25 mouse cellular contexts compared by ENCODE assay signal in genomic region chr2:26230253-26230652, GRCm38 (mm10). TPM values are rescaled to one million over a fixed set of nuclear protein-coding genes. Genes with fewer than 3 reads are reported as not detected.
A peak's percentile ranks its signal among the peaks of the same experiment; 100 is the strongest.
DNase-seq lines count a peak whose midpoint lies in the region; ATAC-seq and TF ChIP-seq lines count a peak whose summit lies in the region.
"Had no signal": no experiment of that assay in that cellular context is flagged by ENCODE, and none has a peak within 500 bp of the region (broad histone marks: within the 10 kb centered on the region; RNA-seq: fewer than 3 reads in every experiment).

No protein-coding gene starts in this region.

- peak overlapping the region; percentile 13; the same call in 1 of the 2 replicates for H3K9ac ChIP-seq in lung, embryonic 14.5 days
- no peak overlapping the region for H3K9ac ChIP-seq in stomach, postnatal 0 days (ENCODE audit: low read length)
- no peak overlapping the region for H3K9ac ChIP-seq in midbrain, embryonic 16.5 days (ENCODE audit: low read depth, low read length)
- H3K9ac ChIP-seq: forebrain, embryonic 12.5 days; hindbrain, embryonic 13.5 days had no signal

- H3K27ac ChIP-seq in lung, embryonic 14.5 days (ENCODE audit: low read depth) = no peak overlapping the region
- H3K27ac ChIP-seq in stomach, postnatal 0 days (replicated peaks) = peak overlapping the region; percentile 40; the same call in 1 of the 2 replicates
- H3K27ac ChIP-seq in midbrain, embryonic 16.5 days (ENCODE audit: low read length) = no peak overlapping the region
- H3K27ac ChIP-seq: forebrain, embryonic 12.5 days; gastrocnemius, adult 2 months; heart, embryonic 10.5 days; hindbrain, embryonic 13.5 days; hindbrain, postnatal 0 days had no signal

- no peaks in the 10 kb centered on the region for H3K9me3 ChIP-seq in lung, embryonic 14.5 days (ENCODE audit: low read depth, low read length)
- H3K9me3 ChIP-seq in stomach, postnatal 0 days (ENCODE audit: control insufficient read depth, low read length) = no peaks in the 10 kb centered on the region
- no peaks in the 10 kb centered on the region for H3K9me3 ChIP-seq in midbrain, embryonic 16.5 days (replicated peaks; ENCODE audit: control insufficient read depth, low read length, poor library complexity, severe bottlenecking)
- H3K9me3 ChIP-seq: forebrain, embryonic 12.5 days; G1E; heart, embryonic 10.5 days; hindbrain, embryonic 13.5 days had no signal

- no peak for DNase-seq in lung, embryonic 14.5 days
- no peak for DNase-seq in lung, postnatal 4 days
- peak; percentile 29 for DNase-seq in MN1 (ENCODE audit: low spot score)
- peak; percentile 84 for DNase-seq in brain, adult 2 months (ENCODE audit: low read depth, low spot score)
- no peak for DNase-seq in stomach, postnatal 0 days (ENCODE audit: low spot score)
- DNase-seq in spleen, postnatal 4 days (ENCODE audit: low spot score in 2 of 2) = no peak
- no peak for DNase-seq in testis, postnatal 10 days (ENCODE audit: low spot score)
- DNase-seq: adrenal gland, adult 8-10 months; adrenal gland, postnatal 36 days; cerebellum, adult 11-12 months; cerebellum, adult 9-11 months; cerebellum, postnatal 36 days; gastrocnemius, adult 2 months; gastrocnemius, postnatal 25 days; heart, postnatal 10 days; kidney, adult 11 months had no signal

- no peak overlapping the region for H3K4me2 ChIP-seq in lung, embryonic 14.5 days
- H3K4me2 ChIP-seq in stomach, postnatal 0 days (replicated peaks; ENCODE audit: low read depth) = no peak overlapping the region
- H3K4me2 ChIP-seq in midbrain, embryonic 16.5 days (ENCODE audit: low read length) = no peak overlapping the region
- H3K4me2 ChIP-seq: forebrain, embryonic 12.5 days; hindbrain, embryonic 13.5 days had no signal

- TF ChIP-seq EP300 in stomach, postnatal 0 days (optimal IDR thresholded peaks at IDR 0.05) = no peak

- H3K27me3 ChIP-seq in lung, embryonic 14.5 days (ENCODE audit: insufficient read depth, low read length) = no peaks in the 10 kb centered on the region
- H3K27me3 ChIP-seq in stomach, postnatal 0 days (ENCODE audit: control insufficient read depth, insufficient read depth, low read length) = no peaks in the 10 kb centered on the region
- no peaks in the 10 kb centered on the region for H3K27me3 ChIP-seq in midbrain, embryonic 16.5 days (ENCODE audit: control insufficient read depth, insufficient read depth, low read depth, low read length)
- H3K27me3 ChIP-seq: forebrain, embryonic 12.5 days; hindbrain, embryonic 13.5 days had no signal

- peaks cover 9% of the 10 kb centered on the region; the same call in 1 of the 2 replicates for H3K36me3 ChIP-seq in lung, embryonic 14.5 days (ENCODE audit: insufficient read depth)
- no peaks in the 10 kb centered on the region; the same call in 1 of the 2 replicates for H3K36me3 ChIP-seq in stomach, postnatal 0 days (ENCODE audit: control insufficient read depth, insufficient read depth, low read length)
- H3K36me3 ChIP-seq in midbrain, embryonic 16.5 days (ENCODE audit: control insufficient read depth, insufficient read depth, low read length) = peaks cover 4% of the 10 kb centered on the region; the same call in 1 of the 2 replicates
- H3K36me3 ChIP-seq: heart, embryonic 10.5 days had no signal

- no peaks in the 10 kb centered on the region for H3K4me1 ChIP-seq in lung, embryonic 14.5 days (ENCODE audit: insufficient read depth)
- peaks cover 3% of the 10 kb centered on the region; the same call in 1 of the 2 replicates for H3K4me1 ChIP-seq in stomach, postnatal 0 days (replicated peaks; ENCODE audit: control insufficient read depth, insufficient read depth)
- H3K4me1 ChIP-seq in midbrain, embryonic 16.5 days (ENCODE audit: control insufficient read depth, insufficient read depth, low read length) = no peaks in the 10 kb centered on the region; the same call in 1 of the 2 replicates
- H3K4me1 ChIP-seq: forebrain, embryonic 12.5 days had no signal

- TF ChIP-seq CTCF in lung, embryonic 14.5 days (IDR thresholded peaks at IDR 0.05; ENCODE audit: low read depth) = no peak
- no peak for TF ChIP-seq CTCF in stomach, postnatal 0 days (IDR thresholded peaks at IDR 0.05; ENCODE audit: low read depth)

- no peak overlapping the region for H3K4me3 ChIP-seq in lung, embryonic 14.5 days (ENCODE audit: low read depth, low read length)
- no peak overlapping the region for H3K4me3 ChIP-seq in stomach, postnatal 0 days (ENCODE audit: low read depth, low read length)
- H3K4me3 ChIP-seq in midbrain, embryonic 16.5 days (ENCODE audit: low read depth, low read length) = no peak overlapping the region
- H3K4me3 ChIP-seq: forebrain, embryonic 12.5 days; gastrocnemius, adult 2 months; heart, embryonic 10.5 days; hindbrain, embryonic 13.5 days had no signal

- ATAC-seq in lung, embryonic 14.5 days (ENCODE audit: insufficient read depth) = no peak
- ATAC-seq in stomach, postnatal 0 days (ENCODE audit: low FRiP score, low TSS enrichment) = no peak
- no peak for ATAC-seq in midbrain, embryonic 16.5 days
- ATAC-seq: forebrain, embryonic 16.5 days; hindbrain, postnatal 0 days had no signal

- 60% methylated on average over 4 of the region's 4 CpGs for WGBS in lung, embryonic 14.5 days
- 48% methylated on average over 4 of the region's 4 CpGs for WGBS in stomach, postnatal 0 days
- 51% methylated on average over 4 of the region's 4 CpGs for WGBS in midbrain, embryonic 16.5 days

RNA-seq across cellular contexts. Expression of gene Qsox2, which starts 7.1 kb away (rescaled TPM):
- polyA plus RNA-seq in lung, embryonic 14.5 days (2014; fragmentation: Nextera tagmentation; extraction: Ambion mirVana) = 25.8 and 26.1 TPM in 2 replicates
- 10.7 and 11.2 TPM in 2 replicates for polyA plus RNA-seq in stomach, postnatal 0 days (2015; fragmentation: Nextera tagmentation; extraction: Ambion mirVana)
- polyA plus RNA-seq in midbrain, embryonic 16.5 days (2015; fragmentation: Nextera tagmentation; extraction: Ambion mirVana) = 17.2 and 18.4 TPM in 2 replicates

RNA-seq across cellular contexts. Expression of gene Lhx3, which starts 22.2 kb away (rescaled TPM):
- polyA plus RNA-seq in lung, embryonic 14.5 days (2014; fragmentation: Nextera tagmentation; extraction: Ambion mirVana) = 0.27 TPM in 1 of 2 replicates, not detected in the other
- polyA plus RNA-seq in stomach, postnatal 0 days (2015; fragmentation: Nextera tagmentation; extraction: Ambion mirVana) = not detected in 2 replicates
- not detected in 2 replicates for polyA plus RNA-seq in midbrain, embryonic 16.5 days (2015; fragmentation: Nextera tagmentation; extraction: Ambion mirVana)
- polyA plus RNA-seq: forebrain, embryonic 12.5 days; forebrain, embryonic 16.5 days; G1E; heart, embryonic 14.5 days; intestine, embryonic 14.5 days had no signal

Comparison
In these comparisons a context has a peak if more than half of its experiments do, and no peak if none do; other contexts are left out.
1. DNase-seq: peak in MN1 (single experiment) and brain, adult 2 months (single experiment); none in lung, embryonic 14.5 days (single experiment), lung, postnatal 4 days (0 of 2), stomach, postnatal 0 days (single experiment), spleen, postnatal 4 days (0 of 2) and testis, postnatal 10 days (single experiment).